Comparison of ENCODE assay signal across 8 mouse cellular contexts in the genomic region with DNA sequence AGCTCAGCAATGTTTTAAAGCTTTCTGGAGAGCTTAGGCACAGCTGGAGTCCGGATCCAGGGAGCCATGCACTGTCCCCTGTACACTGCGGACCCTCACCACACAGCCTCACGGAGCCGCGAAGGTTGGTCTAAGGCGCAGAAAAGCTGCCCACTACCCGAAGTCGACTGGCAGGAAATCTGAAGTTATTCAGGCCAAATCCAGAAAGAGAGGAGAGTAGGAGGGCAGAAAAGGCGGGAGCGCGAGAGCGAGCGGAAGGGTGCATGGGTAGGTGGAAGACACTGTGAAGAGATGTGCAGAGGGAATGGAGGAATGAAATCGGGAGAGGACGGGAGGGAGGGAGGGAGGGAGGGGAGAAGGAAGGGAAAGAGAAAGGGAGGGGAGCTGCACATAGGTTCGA. TPM values are rescaled to one million over a fixed set of nuclear protein-coding genes. Genes with fewer than 3 reads are reported as not detected.
DNase-seq lines count a peak whose midpoint lies in the region; ATAC-seq and TF ChIP-seq lines count a peak whose summit lies in the region.

No protein-coding gene starts in this region.

- H3K4me1 ChIP-seq in heart, embryonic 10.5 days = peaks cover 12% of the 10 kb centered on the region; the same call in 1 of the 2 replicates
- H3K4me1 ChIP-seq in CH12.LX (ENCODE audit: control insufficient read depth in 1 of 2, insufficient read depth in 2 of 2) = peaks cover 0 to 5% of the 10 kb centered on the region in 2 experiments; a peak in 2 of 4 replicates
- peaks cover 11% of the 10 kb centered on the region; the same call in 1 of the 2 replicates for H3K4me1 ChIP-seq in embryonic facial prominence, embryonic 13.5 days
- peaks cover 8% of the 10 kb centered on the region; the same call in 1 of the 2 replicates for H3K4me1 ChIP-seq in intestine, embryonic 16.5 days (ENCODE audit: control insufficient read depth, insufficient read depth, low read length)

- no peaks in the 10 kb centered on the region for H3K9me3 ChIP-seq in heart, embryonic 10.5 days
- H3K9me3 ChIP-seq in CH12.LX (replicated peaks; ENCODE audit: low read length) = no peaks in the 10 kb centered on the region
- no peaks in the 10 kb centered on the region for H3K9me3 ChIP-seq in embryonic facial prominence, embryonic 13.5 days
- no peaks in the 10 kb centered on the region for H3K9me3 ChIP-seq in intestine, embryonic 16.5 days (ENCODE audit: control insufficient read depth, low read length)

- H3K4me2 ChIP-seq in CH12.LX (ENCODE audit: insufficient read depth, low read depth, poor library complexity, severe bottlenecking) = peak overlapping the region; percentile 97
- peak overlapping the region; percentile 80 for H3K4me2 ChIP-seq in embryonic facial prominence, embryonic 13.5 days
- H3K4me2 ChIP-seq in intestine, embryonic 16.5 days (ENCODE audit: low read depth, low read length) = peak overlapping the region; percentile 92

- TF ChIP-seq RAD21 in CH12.LX (IDR thresholded peaks at IDR 0.05; ENCODE audit: low read depth, low read length) = no peak

- TF ChIP-seq EP300 in CH12.LX (IDR thresholded peaks at IDR 0.05; ENCODE audit: low read length) = no peak

- H3K79me2 ChIP-seq in CH12.LX (replicated peaks; ENCODE audit: control insufficient read depth, extremely low read depth, insufficient read depth, poor library complexity, severe bottlenecking) = no peaks in the 10 kb centered on the region

- dilution Hi-C loops in CH12.LX (cut with MboI; ENCODE audit: extremely low pct_ligation_motif_present, extremely low pct_unique_long_range_greater_than_20kb, low sequenced_read_pairs) = no loop called here

- no peak for TF ChIP-seq CTCF in CH12.LX (conservative IDR thresholded peaks at IDR 0.05 in 1 of 2, IDR thresholded peaks at IDR 0.05 in 1 of 2; ENCODE audit: low read depth in 2 of 2, low read length in 2 of 2)

- peak overlapping the region; percentile 61 for H3K4me3 ChIP-seq in heart, embryonic 10.5 days
- no peak overlapping the region for H3K4me3 ChIP-seq in CH12.LX (replicated peaks in 1 of 3; ENCODE audit: low read depth in 2 of 3, low read length in 2 of 3, poor library complexity in 1 of 3)
- H3K4me3 ChIP-seq in embryonic facial prominence, embryonic 13.5 days = peak overlapping the region; percentile 45
- peak overlapping the region; percentile 46 for H3K4me3 ChIP-seq in intestine, embryonic 16.5 days (ENCODE audit: low read length)

- peak overlapping the region; percentile 83 for H3K27ac ChIP-seq in heart, embryonic 10.5 days
- no peak overlapping the region for H3K27ac ChIP-seq in CH12.LX (ENCODE audit: insufficient read depth, low read depth)
- H3K27ac ChIP-seq in embryonic facial prominence, embryonic 13.5 days = peak overlapping the region; percentile 76
- H3K27ac ChIP-seq in intestine, embryonic 16.5 days (ENCODE audit: low read length) = no peak overlapping the region

- peaks cover 36% of the 10 kb centered on the region for H3K27me3 ChIP-seq in heart, embryonic 10.5 days (ENCODE audit: insufficient read depth, poor library complexity, severe bottlenecking)
- peaks cover 93% of the 10 kb centered on the region for H3K27me3 ChIP-seq in CH12.LX (replicated peaks)
- peaks cover 4% of the 10 kb centered on the region; the same call in 1 of the 2 replicates for H3K27me3 ChIP-seq in embryonic facial prominence, embryonic 13.5 days
- H3K27me3 ChIP-seq in intestine, embryonic 16.5 days (replicated peaks; ENCODE audit: control insufficient read depth, insufficient read depth, low read length) = no peaks in the 10 kb centered on the region

- peak; percentile 16; the same call in 1 of the 2 replicates for ATAC-seq in embryonic facial prominence, embryonic 13.5 days (ENCODE audit: insufficient number of reproducible peaks, insufficient read depth, low FRiP score, low TSS enrichment, low read depth)
- ATAC-seq in intestine, embryonic 16.5 days = peak; percentile 71
- no peak for ATAC-seq in megakaryocyte-erythroid progenitor cell, adult 5-6 weeks (replicated peaks; ENCODE audit: low FRiP score, low TSS enrichment, poor library complexity, severe bottlenecking)

- H3K9ac ChIP-seq in CH12.LX (ENCODE audit: insufficient read depth, low read depth) = no peak overlapping the region
- H3K9ac ChIP-seq in embryonic facial prominence, embryonic 13.5 days = peak overlapping the region; percentile 65
- H3K9ac ChIP-seq in intestine, embryonic 16.5 days (ENCODE audit: low read depth, low read length) = peak overlapping the region; percentile 66

- TF ChIP-seq POLR2A in CH12.LX (IDR thresholded peaks at IDR 0.05; ENCODE audit: low read depth, low read length) = no peak

- 1% methylated on average over 16 of the region's 16 CpGs for WGBS in heart, embryonic 10.5 days
- under 1% methylated on average over 16 of the region's 16 CpGs for WGBS in embryonic facial prominence, embryonic 13.5 days
- WGBS in intestine, embryonic 16.5 days = 1% methylated on average over 16 of the region's 16 CpGs

- H3K36me3 ChIP-seq in heart, embryonic 10.5 days = no peaks in the 10 kb centered on the region
- H3K36me3 ChIP-seq in CH12.LX (replicated peaks in 1 of 2; ENCODE audit: control insufficient read depth in 1 of 2, insufficient read depth in 1 of 2, low read length in 1 of 2) = no peaks in the 10 kb centered on the region
- H3K36me3 ChIP-seq in embryonic facial prominence, embryonic 13.5 days = no peaks in the 10 kb centered on the region
- H3K36me3 ChIP-seq in intestine, embryonic 16.5 days (ENCODE audit: control insufficient read depth, insufficient read depth, low read length) = no peaks in the 10 kb centered on the region

- no peak for DNase-seq in heart, embryonic 10.5 days (ENCODE audit: low spot score)
- no peak for DNase-seq in heart, adult 11 months
- DNase-seq in CH12.LX (ENCODE audit: extremely low read depth) = no peak
- peak; percentile 75 for DNase-seq in neural tube, embryonic 10.5 days (ENCODE audit: extremely low spot score, low spot score)
- DNase-seq in gastrocnemius, postnatal 4 days (ENCODE audit: low spot score in 2 of 2) = no peak

- in situ Hi-C loops in CH12.LX (cut with MboI; ENCODE audit: low pct_ligation_motif_present, low pct_unique_long_range_greater_than_20kb, low sequenced_read_pairs) = loop anchor here (25.0 kb wide), 1 partner anchor 256 kb away; no protein-coding TSS in a partner anchor

TF ChIP-seq in CH12.LX, 34 proteins besides CTCF, POLR2A, EP300 and RAD21:
- no peak for TF ChIP-seq JUN (IDR thresholded peaks at IDR 0.05; ENCODE audit: insufficient read depth, low read depth, low read length)
- no peak for TF ChIP-seq UBTF (IDR thresholded peaks at IDR 0.05; ENCODE audit: low read depth, low read length)
- no peak for TF ChIP-seq USF2 (conservative IDR thresholded peaks at IDR 0.05; ENCODE audit: low read depth, low read length)
- no peak for TF ChIP-seq NELFE (IDR thresholded peaks at IDR 0.05; ENCODE audit: low read depth, low read length)
- TF ChIP-seq MXI1 (IDR thresholded peaks at IDR 0.05; ENCODE audit: low read depth, low read length) = no peak
- no peak for TF ChIP-seq MYC (IDR thresholded peaks at IDR 0.05; ENCODE audit: low read depth, low read length)
TF ChIP-seq in CH12.LX: peak in this region for 0.

RNA-seq across cellular contexts. Expression of a gene that starts 51.2 kb away (rescaled TPM):
- 10.8 and 11.6 TPM in 2 replicates for polyA plus RNA-seq in heart, embryonic 10.5 days (2016; fragmentation: Nextera tagmentation; extraction: Ambion mirVana)
- total RNA-seq in CH12.LX (2012; rRNA removed) = 5.0 and 7.9 TPM in 2 replicates
- 8.7 and 8.9 TPM in 2 replicates for total RNA-seq in CH12.LX (2014; rRNA removed)
- polyA plus RNA-seq in CH12.LX (2012; ENCODE audit: insufficient read length, low read depth) = 6.6 and 6.7 TPM in 2 replicates
- polyA plus RNA-seq in embryonic facial prominence, embryonic 13.5 days (2015; fragmentation: Nextera tagmentation; extraction: Ambion mirVana) = 9.6 and 10.0 TPM in 2 replicates
- 9.3 and 10.4 TPM in 2 replicates for polyA plus RNA-seq in intestine, embryonic 16.5 days (2015; fragmentation: Nextera tagmentation; extraction: Ambion mirVana)
- 5.0 and 5.4 TPM in 2 replicates for total RNA-seq in megakaryocyte-erythroid progenitor cell, adult 5-6 weeks (2014; fragmentation: Nextera tagmentation)
- 5.3 and 6.3 TPM in 2 replicates for total RNA-seq in megakaryocyte-erythroid progenitor cell, adult 5-6 weeks (2017)
- total RNA-seq in gastrocnemius, postnatal 4 days (2021) = 1 to 10 TPM; 4.6 to 5.0 TPM

Comparison
In these comparisons a context has a peak if more than half of its experiments do, and no peak if none do; other contexts are left out.
1. H3K27ac ChIP-seq: peak in heart, embryonic 10.5 days (single experiment) and embryonic facial prominence, embryonic 13.5 days (single experiment); none in CH12.LX (single experiment) and intestine, embryonic 16.5 days (single experiment).
2. H3K4me3 ChIP-seq: peak in heart, embryonic 10.5 days (single experiment), embryonic facial prominence, embryonic 13.5 days (single experiment) and intestine, embryonic 16.5 days (single experiment); none in CH12.LX (0 of 3).
3. Peak in every context shown above with its lines, with median percentiles within 50 percentile points of each other: H3K4me2 ChIP-seq.